Mouse (Mus musculus) ovary, postnatal 36 days (tissue): ENCODE data around the gene Spdye4a.
A peak's percentile ranks its signal among the peaks of the same experiment; 100 is the strongest.

ENCODE experiments used
- DNase-seq: peaks from one replicate; pipeline ENCODE4 v3.0.0; 2022; ENCODE audit warnings: low spot score, mixed read lengths

Gene Spdye4a

DNA sequence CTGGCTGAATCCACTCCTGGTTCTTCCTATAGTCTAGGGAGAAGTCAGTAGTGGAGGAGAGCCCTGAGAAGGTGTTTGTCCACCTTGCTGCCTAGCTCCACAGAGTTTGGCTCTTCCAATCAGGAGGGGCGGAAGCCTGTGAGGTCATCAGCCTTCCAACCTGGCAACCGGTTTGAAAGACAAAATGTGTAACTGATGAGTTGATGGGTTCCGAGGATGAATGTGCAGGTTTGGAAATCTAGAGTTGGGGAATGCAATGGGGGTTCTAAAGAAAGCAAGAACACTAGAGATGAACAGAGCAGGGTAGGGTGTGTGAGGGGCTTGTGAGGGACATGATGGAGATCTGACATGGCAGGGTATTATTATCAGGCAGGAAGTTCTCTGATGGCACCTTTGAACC lies at the start of gene Spdye4a:
TSS of gene Spdye4a (minus strand) at position 101 of the 400 bp plus-strand sequence.
- DNase-seq: no peak

DNA sequence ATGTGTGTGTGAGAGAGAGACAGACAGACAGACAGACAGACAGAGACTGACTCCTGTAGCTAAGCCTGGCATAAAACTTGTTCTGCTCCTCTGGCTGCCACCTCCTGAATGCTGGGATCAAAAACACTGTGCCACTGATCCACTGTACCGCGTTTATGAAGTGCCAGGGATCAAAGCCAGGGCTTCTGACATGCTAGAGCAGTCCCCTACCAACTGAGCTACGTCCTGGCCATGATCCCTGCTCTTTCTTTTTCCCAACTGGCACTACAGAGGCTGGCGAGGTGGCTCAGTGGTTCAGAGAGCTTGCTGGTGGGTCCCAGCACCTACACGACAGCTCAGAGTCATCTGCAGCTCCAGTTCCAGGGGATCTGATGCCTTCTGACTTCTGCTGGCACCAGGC lies 49.1 kb upstream of the Spdye4a start:
- no peak for DNase-seq

DNA sequence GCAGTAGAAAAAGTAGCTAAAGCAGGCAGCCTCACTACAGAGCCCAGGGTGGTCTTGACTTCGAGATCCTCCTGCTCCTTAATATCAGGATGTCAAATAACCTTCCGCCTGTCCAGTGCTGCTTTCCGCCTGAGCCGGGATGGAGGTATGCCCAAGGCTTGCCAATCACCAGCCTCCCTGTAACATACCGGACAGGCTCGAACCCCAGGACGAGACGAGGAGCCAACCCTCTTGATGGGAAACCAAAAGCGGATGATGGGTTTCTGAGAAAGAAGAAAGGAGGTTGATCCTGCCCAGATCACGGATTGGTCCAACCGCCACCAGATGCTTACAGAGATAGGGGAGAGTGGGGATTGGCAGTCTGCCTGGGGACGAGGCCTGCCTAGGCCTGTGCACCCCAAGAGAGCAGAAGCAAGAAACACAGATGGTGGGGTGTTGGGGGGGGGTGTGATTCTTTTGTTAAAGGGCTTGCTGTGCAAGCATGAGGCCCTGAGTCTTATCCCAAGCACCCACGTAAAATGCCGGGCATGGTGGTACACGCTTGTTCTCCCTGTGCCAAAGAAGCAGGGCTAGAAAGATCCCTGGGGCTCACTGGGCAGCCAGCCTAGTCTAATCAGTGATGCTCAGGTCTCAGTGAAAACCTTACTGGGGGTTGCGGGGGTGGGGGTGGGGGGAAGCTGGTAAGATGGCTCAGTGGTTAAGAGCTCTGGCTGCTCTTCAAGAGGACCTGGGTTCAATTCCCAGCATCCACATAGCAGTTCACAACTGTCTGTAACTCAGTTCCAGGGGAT lies 46.0 kb upstream of the Spdye4a start:
- no peak for DNase-seq

DNA sequence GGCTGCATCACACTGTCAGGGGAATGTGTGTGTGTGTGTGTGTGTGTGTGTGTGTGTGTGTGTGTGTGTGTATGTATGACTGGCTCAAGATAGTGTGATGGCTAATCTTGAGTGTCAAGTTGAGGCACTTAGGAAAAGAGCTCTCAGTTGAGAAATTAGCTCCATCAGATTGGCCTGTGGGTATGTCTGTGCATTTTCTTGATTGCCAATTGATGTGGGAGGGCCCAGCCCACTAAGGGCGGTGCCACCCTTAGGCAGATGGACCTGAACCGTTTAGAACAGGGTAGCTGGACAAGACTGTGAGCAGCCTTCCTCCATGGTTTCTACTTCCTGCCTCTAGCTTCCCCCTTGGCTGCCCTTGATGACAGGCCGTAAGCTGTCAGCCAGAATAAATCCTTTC lies 45.4 kb upstream of the Spdye4a start:
- no peak for DNase-seq

DNA sequence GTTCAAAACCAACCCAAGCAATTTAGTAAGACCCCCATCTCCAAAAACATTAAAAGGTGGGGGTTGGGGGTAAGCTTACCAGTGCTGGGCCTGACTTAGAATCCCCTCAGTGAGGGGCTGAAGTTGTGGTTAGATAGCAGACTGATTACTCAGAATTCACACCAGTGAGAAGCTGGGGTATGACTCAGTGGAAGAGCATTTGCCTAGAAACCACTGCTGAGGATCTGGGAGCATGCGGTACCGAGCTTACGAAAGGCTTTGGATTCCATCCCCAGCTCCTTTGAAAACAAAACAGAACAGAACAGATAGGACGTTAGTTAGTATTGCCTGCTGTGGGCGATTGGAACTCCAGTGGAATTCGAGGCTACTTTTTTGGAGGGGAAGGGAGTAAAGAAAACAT lies 45.0 kb upstream of the Spdye4a start:
- no peak for DNase-seq

DNA sequence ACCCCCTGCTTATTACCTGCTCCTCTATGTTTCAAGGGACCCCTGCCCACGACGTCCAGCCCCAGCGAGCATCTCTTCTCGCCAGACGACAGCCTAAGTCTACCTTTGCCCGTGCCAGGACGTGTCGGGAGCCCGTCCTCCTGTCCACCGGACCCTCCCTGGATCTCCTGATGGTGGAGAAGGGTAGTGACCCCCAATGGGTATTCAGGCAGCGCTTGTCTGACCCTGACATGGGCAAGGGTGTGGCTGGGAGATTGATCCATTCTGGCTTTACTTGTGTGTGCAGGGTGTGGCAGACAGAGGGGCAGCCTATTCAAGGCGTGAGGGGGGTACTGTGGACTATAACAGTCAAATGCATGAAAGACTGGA lies 43.4 kb upstream of the Spdye4a start:
- no peak for DNase-seq

DNA sequence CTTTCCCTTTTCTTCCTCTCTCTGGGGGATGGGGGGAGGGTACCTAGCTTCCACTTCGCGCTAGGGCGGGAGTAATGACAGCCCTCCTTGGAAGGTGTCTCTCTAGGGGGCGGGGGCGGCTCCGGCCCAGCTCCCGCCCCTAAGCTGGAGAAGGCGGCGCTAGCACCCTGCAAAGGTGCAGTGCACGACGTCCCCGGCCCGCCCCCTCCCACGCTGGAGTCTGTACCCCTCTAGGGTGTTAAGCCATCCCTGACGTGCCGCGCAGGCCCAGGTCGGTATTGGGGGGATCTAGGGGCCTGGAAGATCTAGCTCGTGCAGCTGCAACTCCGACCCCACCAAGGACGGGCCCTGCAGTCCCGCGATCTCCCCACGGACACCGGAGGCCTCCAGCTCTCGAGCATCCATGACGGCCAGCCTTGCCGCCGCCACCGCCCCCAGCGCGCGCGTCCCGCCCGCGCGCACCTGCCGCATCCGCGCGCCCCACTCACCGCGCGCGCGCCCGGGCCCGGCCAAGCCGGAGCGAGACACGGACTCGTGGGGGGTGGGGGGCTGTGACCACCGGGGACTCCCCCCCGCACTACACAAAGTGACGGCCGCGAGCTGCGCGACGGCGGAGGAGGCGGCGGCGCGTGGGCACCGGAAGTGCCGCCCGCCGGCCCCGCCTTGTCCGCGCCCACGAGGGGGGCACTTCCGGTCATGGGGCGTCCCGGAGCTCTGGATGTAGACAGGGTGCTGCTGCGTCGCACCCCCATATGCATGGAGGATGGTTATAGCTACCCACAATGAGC lies 42.9 kb upstream of the Spdye4a start, which contains the start of gene Zfp316:
TSS of gene Zfp316 (minus strand) at position 660 of the 788 bp plus-strand sequence.
- peak; percentile 74 for DNase-seq

DNA sequence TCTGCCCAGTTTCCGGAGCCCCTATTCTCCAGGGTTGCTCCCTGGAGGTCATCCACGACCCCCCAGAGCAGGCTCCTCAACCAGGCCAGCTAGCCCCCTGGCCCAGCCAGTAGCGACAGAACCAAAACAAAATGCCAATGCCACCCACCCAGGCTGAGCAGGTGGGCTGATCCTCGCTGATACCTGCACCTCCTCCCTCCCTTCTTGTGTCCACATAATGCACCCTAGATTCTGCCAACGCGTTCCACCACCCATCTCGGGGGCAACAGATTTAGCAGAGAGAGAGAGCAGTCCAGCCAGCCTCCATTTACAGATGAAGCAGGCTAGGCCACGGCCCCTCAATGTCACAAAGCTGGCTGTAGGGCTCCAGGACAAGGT lies 42.3 kb upstream of the Spdye4a start:
- DNase-seq: no peak

DNA sequence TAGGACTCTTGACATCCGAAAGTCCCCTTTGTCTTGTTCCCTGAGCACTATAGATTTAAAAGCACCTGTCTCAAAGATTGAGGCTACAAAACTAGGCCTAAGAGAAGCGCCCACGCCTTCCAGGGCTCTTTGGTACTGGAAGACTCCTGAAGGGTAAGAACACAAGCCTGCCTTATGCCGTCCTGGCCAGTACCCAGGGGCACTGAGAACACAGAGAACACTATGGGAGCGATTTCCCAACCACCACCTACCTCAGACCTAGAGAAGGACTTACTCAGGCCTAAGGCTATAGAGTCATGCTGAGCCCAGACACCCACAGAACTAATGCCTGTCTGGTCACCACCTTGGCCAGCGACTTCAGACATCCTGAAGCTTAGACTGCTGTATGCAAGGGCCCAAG lies 40.1 kb upstream of the Spdye4a start:
- no peak for DNase-seq

DNA sequence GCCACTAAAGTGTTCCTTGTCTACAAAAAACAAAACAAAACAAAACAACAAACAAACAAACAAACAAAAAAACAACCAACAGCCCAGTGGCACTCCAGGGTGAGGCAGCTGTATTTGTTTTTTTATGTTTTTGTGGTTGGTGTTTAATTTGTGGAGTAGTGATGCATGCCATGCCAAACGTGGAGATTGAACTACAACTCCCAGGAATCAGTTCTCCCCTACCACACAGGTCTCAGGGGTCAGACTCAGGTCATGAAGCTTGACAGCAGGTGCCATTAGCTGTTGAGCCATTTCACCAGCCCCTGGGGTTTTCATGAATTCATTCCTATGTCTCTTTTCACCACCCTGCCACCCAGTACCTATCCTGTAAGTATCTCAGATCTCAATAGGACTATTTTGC lies 38.7 kb upstream of the Spdye4a start:
- DNase-seq: no peak

DNA sequence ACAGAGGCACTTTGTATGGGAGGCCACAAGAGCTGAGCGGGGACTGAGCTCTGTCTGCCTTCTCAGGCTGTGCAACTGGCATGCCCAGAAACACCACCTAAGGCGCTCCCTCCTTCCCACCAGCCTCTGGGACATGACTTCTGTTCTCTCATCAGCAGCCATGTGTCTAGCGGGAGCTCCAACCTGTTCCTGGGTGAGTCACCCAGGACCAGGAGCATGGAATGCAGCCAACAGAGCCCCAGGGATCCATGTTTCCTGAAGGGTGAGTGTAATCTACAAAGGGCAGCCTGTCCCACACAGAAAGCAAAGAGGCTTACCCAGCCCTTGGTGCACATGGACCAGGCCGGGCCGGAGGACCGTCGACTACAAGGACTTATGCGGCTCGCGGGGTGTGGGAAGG lies 38.0 kb upstream of the Spdye4a start:
- no peak for DNase-seq

DNA sequence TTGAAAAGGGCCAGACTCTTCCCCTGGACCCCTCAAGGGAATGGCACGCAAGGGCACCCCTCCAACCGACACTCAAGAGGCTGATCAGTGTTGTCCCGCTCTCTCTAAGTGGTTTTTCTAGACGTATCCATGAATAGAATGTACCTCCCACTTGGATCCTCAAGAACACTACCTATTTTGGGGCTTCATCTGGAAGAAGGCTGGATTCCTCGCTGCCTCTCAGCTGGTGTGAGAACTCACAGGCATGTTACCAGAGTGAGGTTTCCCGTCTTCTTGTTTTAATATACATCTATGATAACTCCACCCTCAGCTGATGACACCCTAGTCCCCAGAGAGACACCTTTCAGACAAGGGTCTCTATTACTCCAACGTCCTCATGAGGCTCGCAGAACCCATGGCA lies 34.9 kb upstream of the Spdye4a start:
- no peak for DNase-seq

DNA sequence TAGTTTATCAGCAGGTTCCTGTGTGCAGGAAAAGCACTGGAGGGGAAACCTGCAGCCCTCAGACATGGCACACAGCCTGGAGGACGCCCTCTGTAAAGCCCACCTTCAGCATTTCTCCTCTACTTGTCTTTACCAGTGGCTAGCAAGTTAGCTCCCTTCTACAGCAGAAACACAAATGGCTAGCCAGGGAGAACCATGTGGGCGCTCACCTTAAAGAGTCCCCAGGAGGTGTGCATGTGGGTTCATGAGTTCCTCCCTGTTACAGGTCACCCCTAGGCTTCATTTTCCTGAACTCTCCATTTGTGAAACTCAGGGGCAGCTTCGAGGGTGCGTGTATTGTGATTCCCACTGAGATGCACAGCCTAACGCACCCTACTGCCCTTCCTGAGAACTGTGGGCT lies 29.1 kb upstream of the Spdye4a start:
- no peak for DNase-seq

DNA sequence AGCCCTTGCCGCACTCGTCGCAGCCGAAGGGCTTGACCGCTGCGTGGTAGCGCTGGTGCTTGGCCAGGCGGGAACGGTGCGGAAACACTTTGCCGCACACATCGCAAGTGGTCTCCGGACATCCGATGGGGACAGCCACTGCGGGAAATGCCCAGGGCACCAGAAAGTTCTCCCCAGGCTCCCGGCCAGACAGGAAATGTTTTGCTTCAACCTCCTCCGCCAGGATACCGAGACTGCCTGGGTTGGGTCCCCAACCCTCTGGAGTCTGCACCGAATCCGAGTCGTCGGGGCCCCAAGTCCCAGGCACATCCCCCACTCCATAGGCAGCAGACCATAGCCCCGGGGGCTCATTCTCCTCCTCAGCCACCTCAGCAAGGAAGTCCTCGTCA lies 28.4 kb upstream of the Spdye4a start:
- no peak for DNase-seq

DNA sequence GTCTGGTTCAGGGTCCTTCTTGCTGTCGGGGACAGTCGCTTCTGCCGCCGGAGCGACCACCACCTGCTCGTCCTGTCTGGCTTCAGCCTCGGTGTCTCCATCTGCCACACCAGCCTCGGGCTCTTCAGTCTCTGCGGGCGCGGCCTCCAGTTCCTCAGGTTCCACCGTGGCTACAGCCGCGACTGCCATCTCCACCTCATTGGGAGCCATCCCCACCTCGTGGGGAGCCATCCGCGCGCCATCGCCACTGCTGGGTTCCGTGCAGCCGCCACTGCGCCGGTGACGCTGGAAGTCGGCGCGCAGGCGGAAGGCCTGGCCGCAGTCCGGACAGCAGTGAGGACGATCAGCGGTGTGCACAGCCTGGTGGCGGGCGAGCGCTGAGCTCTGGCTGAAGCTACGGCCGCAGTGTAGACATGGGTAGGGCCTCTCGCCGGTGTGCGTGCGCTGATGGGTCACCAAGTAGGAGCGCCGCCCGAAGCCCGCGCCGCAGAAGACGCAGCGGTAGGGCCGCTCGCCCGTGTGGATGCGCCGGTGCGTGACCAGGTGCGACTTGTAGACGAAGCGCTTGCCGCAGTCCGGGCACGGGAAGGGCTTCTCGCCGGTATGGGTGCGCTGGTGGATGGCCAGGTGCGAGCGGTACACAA lies 27.9 kb upstream of the Spdye4a start:
- no peak for DNase-seq

DNA sequence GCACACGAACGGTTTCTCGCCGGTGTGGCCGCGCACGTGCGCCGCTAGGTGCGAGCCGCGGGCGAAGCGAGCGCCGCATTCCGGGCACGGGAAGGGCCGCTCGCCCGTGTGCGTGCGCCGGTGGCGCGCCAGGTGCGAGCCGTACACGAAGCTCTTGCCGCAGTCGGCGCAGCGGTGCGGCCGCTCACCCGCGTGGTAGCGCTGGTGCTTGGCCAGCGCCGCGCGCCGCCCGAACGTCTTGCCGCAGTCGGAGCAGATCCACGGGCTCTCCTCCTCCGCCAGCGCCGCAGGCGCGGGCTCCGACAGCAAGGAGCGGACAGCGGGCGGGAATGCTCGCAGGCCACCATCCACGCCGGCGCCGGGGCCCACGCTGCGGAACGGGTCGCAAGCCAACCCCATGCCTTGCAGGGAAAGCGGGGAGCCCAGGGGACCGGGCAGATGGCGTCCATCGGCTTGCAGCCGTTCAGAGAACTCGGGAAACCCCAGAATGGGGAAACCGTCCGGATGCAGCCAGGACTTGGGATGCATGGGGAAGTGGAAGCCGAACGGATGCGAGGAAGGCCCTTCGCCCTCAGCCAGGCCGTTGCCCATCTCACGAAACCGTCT lies 27.3 kb upstream of the Spdye4a start:
- no peak for DNase-seq

DNA sequence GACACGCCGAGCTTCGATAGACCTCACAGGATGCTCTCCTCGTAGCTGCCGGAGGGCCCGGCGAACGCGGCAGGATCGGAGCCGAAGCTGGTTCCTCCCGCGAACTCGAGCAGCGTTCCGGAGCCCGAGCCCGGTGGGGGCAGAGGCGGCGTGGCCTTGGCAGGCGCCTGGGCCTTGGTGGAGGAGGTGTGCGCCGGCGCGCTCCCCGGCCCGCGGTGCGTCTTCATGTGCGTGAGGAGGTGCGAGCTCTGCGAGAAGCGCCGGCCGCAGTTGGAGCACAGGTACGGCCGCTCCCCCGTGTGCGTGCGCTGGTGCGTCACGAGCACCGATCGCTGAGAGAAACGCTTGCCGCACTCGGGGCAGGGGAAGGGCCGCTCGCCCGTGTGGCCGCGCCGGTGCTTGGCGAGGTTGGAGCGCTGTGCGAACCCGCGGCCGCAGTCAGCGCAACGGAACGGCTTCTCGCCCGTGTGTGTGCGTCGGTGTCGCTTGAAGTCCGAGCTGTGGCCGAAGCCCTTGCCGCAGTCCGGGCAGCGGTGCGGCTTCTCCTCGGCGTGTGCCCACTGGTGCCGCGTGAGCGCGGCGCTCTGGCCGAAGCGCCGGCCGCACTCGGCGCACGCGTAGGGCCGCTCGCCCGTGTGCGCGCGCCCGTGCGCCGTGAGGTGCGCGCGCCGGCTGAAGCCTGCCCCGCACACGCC lies 26.6 kb upstream of the Spdye4a start:
- no peak for DNase-seq

DNA sequence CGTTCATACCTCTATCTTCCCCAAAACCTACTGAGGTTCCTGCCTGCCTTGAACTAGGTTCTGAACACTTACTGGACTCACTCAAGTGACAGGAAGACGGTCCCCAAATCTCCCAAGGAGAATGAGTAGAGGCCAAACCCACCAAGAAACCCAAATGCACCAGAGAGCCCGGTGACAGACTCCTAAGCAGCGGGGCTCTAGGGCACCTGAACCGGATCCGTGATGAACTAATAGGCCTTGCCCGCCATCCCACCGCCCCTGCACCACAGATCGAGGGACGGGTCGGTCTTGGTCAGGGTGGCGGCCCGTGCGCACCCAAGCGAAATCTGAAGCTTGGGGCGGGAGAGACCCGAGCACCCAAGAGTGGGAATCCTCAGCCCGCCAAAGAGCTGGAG lies 26.1 kb upstream of the Spdye4a start:
- DNase-seq: no peak

DNA sequence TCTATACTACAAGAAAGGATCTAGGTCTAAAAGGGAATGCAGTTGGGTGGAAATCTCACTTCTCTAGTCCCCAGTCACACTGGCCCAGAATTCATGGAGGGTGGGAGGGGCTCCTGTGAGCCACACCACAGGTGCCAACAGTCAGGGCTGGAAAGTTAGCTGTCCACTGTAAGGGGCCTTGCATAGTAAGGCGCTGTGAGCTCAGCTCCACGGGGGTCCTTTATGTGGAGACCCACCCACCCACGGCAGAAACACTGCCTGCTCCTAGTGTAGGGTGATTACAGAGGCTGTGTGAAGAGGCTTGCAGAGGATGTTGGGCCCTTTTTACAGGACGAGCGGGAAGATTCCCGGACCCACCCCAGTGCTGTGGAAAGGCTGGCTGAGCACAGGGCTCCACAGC lies 25.3 kb upstream of the Spdye4a start:
- no peak for DNase-seq

DNA sequence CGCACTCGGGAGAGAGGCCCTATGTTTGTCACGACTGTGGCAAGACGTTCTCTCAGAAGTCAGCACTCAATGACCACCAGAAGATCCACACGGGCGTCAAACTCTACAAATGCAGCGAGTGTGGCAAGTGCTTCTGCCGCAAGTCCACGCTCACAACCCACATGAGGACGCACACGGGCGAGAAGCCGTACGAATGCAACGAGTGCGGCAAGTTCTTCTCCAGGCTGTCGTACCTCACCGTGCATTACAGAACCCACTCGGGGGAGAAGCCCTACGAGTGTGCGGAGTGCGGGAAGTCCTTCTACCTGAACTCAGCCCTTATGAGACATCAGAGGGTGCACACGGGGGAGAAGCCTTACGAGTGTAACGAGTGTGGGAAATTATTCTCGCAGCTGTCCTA lies 18.2 kb upstream of the Spdye4a start:
- DNase-seq: no peak

DNA sequence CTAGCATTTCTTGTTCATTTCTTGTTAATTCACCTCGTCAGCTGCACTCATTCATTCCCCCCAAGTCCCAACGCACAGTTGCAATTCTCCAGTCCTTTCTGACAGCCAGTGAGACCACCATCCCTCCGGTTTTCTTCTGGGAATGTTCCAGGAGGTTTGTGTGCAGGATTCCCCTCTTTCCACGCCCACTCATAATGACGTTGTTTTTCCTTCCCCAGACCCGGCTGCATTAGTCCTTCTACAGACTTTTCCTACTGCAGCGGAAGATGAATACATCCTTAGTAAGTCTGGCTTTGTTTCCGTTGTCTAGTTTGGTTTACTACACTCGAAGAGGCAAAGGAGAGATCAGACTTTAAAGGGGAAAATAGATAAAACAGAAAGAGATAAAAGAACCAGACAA lies 9.3 kb upstream of the Spdye4a start:
- no peak for DNase-seq

DNA sequence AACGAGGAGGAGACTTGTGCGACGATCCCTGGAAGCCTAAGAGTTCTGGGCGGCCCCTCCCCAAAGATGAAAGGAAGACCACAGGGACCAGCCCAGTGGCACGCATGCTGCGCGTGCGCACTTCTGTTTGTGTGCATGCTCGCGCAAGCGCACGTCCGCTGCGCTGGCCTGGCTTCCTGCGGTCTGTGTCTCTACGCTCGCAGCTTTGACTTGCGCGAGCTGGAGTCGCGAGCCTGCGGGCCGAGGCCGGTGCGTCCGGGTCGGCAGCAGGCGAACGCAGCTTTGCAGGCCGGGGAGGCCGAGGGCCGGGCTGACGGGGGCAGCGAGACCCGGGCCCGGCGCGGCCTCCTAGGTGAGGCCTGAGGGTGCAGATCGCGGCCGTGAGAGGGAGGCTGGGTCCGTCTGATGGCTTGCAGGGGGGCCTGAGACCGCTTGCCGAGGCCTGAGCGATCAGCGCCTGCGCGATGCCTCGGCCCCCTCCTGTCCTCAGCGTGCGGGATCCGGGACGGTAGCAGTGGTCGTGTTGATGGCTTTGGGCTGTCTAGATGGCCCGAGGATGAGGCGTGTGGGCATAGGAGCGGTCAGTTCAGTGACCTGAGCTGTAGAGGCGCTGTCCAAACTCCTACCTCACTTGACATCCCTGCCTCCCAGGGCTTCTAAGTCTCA lies 8.5 kb upstream of the Spdye4a start, which contains the start of gene Zfp12:
TSS of gene Zfp12 (plus strand) at position 136 of the 666 bp plus-strand sequence.
- peak; percentile 94 for DNase-seq
